Mouse (Mus musculus) thymus, adult 2 months (tissue): ENCODE results near the gene Hck. TPM values are rescaled to one million over a fixed set of nuclear protein-coding genes. Genes with fewer than 3 reads are reported as not detected.

Experiments used
- DNase-seq: peaks from one replicate; pipeline ENCODE4 v3.0.0; 2021
- H3K27ac ChIP-seq: fragments of 200-500 bp; 2 replicates; pipeline ENCODE4 v1.5.1; 2012; ENCODE audit warnings: low read length, control low read depth; ENCODE audit not compliant: control insufficient read depth, insufficient read depth
- H3K27me3 ChIP-seq: fragments of 200-500 bp; 2 replicates; pipeline ENCODE4 v1.6.1; 2012; ENCODE audit warnings: mild to moderate bottlenecking, low read length, moderate library complexity, mixed read lengths; ENCODE audit not compliant: control insufficient read depth, insufficient read depth
- H3K36me3 ChIP-seq: fragments of 200-500 bp; 2 replicates; pipeline ENCODE4 v1.6.1; 2012; ENCODE audit warnings: mild to moderate bottlenecking, low read length, moderate library complexity; ENCODE audit not compliant: control insufficient read depth, insufficient read depth
- H3K4me1 ChIP-seq: fragments of 200-500 bp; replicated peaks from 2 replicates; pipeline ENCODE4 v1.6.1; 2012; ENCODE audit warnings: low read length; ENCODE audit not compliant: control insufficient read depth, insufficient read depth
- H3K4me3 ChIP-seq: fragments of 200-500 bp; 2 replicates; pipeline ENCODE4 v1.5.1; 2012; ENCODE audit warnings: mild to moderate bottlenecking, low read length, control low read depth, moderate library complexity; ENCODE audit not compliant: control insufficient read depth, insufficient read depth
- CTCF ChIP-seq: fragments of 200-500 bp; IDR thresholded peaks from 2 replicates; pipeline ENCODE4 v1.5.1; 2012; ENCODE audit warnings: mild to moderate bottlenecking, control low read depth, low read length, moderate library complexity, borderline replicate concordance; ENCODE audit not compliant: control insufficient read depth, poor library complexity, insufficient read depth; ENCODE audit errors: extremely low read depth
- POLR2A ChIP-seq: fragments of 200-500 bp; IDR thresholded peaks from 2 replicates; pipeline ENCODE4 v1.6.1; 2012; ENCODE audit warnings: mild to moderate bottlenecking, low read length, control low read depth, moderate library complexity; ENCODE audit not compliant: control insufficient read depth, poor library complexity, insufficient read depth; ENCODE audit errors: extremely low read depth
- WGBS: fragments of 180-500 bp; shearing (Covaris S2); methylation state at CpG from one replicate; pipeline ENCODE4 v1.1.7; 2018; 5-methylcytosine and 5-hydroxymethylcytosine counted together
- polyA plus RNA-seq: library from polyadenylated mRNA; depleted of rRNA; stranded (reverse); fragments of >200 nt; gene quantifications from 2 replicates; pipeline ENCODE4 v1.2.3, GENCODE M21; 2012

The Hck gene
- polyA plus RNA-seq, 1 experiment: 22.1 TPM

DNA sequence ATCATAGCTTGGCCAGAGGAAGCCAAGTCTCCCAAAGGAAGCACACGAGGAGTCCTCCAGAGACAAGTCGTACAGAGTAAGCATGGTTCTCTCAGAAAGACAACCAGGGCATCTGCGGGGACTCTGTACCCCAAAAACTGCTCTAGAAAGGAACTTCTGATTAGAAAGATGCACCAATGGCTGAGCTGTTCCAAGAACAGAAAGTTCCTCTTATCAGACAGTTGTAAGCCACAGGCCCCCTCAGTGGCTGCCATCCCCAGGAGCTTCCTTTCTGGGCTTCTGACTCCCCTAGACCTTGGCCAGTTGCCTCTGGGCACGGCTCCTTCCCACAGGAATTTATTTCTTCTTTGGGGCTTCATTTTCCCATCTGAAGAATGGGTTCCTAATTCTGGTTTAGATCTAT lies 7.4 kb downstream of the Hck start:
- Histone ChIP-seq H3K27me3 (no peaks in the 10 kb centered on the region), H3K4me3 (no peak overlapping the region), H3K36me3 (no peaks in the 10 kb centered on the region), H3K4me1 (peaks cover 11% of the 10 kb centered on the region), H3K27ac (no peak overlapping the region; the same call in 1 of the 2 replicates)
- no peak for DNase-seq
- WGBS: 17% methylated on average over 4 of the region's 4 CpGs
- TF ChIP-seq POLR2A (no peak), CTCF (no peak)

DNA sequence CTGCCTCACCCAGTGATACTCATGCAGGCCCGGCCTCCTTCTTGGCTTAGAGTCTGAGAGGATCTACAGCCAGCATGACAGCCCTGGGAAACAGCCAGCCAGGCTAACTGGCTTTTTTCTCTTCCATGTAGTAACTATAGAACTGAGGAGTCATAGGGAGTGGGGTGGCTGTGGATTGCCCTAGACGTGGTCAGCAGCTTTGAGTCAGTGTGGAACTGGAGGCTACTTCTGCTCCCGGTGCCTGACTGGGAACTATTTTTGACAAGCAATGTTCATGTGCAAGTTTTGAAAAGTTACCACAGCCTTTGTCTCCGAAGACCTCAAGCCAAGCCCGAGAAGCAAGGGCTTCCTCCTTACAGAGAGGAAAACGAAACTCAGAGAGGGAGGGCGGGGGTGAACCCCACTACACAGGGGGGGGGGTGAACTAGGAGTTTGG lies 8.8 kb downstream of the Hck start:
- Histone ChIP-seq H3K4me1 (peaks cover 11% of the 10 kb centered on the region), H3K4me3 (no peak overlapping the region), H3K36me3 (no peaks in the 10 kb centered on the region), H3K27me3 (no peaks in the 10 kb centered on the region), H3K27ac (peak overlapping the region; percentile 79)
- WGBS: 5% methylated on average over 7 of the region's 7 CpGs
- DNase-seq: peak; percentile 30
- TF ChIP-seq CTCF (no peak), POLR2A (no peak)

DNA sequence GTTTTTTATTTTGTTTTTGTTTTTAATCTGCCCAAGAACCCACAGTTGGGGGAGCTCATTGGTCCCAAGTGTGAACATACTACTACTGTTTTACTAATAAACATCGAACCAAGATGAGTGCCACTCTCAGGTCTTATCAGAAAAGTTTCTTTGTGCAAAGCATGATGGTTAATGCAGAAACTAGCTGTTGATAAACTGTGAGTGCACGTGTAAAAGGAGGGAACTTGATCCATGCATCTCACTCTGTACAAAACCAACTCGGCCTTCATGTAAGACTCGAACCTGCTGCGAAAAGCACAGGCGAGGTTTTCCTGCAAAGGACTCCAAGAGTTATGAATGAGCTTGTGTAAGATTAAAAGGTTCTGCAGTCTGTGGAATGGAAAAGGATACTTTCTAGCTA lies 11.2 kb downstream of the Hck start:
- H3K27me3 ChIP-seq: no peaks in the 10 kb centered on the region
- TF ChIP-seq CTCF (no peak), POLR2A (no peak)
- WGBS: 95% methylated on average over 6 of the region's 6 CpGs
- H3K36me3 ChIP-seq: no peaks in the 10 kb centered on the region
- no peak overlapping the region for H3K27ac ChIP-seq
- no peak for DNase-seq
- no peak overlapping the region for H3K4me3 ChIP-seq
- peaks cover 11% of the 10 kb centered on the region for H3K4me1 ChIP-seq

DNA sequence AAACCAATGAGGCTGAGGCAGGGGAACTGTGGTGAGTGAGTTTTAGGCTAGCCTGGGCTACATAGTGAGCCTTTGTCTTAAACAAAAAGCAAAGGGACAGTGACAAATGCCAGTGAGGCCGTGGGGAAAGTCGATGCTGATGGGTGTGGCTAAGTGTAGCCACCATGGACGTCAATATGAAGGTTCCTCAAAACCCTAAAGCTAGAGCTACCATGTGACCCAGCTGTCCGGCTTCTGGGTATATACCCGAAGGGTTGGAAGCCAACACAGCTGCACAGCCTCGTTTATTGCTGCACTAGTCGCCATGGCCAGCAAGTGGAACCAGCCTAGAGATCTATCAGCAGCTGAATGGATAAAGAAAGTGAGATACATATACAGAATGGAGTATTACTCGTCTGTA lies 11.9 kb downstream of the Hck start:
- no peaks in the 10 kb centered on the region for H3K36me3 ChIP-seq
- no peak overlapping the region for H3K4me3 ChIP-seq
- no peak overlapping the region for H3K27ac ChIP-seq
- no peak for DNase-seq
- TF ChIP-seq CTCF: no peak
- no peak for TF ChIP-seq POLR2A
- WGBS: 60% methylated on average over 8 of the region's 8 CpGs
- H3K27me3 ChIP-seq: no peaks in the 10 kb centered on the region
- H3K4me1 ChIP-seq: peaks cover 11% of the 10 kb centered on the region

DNA sequence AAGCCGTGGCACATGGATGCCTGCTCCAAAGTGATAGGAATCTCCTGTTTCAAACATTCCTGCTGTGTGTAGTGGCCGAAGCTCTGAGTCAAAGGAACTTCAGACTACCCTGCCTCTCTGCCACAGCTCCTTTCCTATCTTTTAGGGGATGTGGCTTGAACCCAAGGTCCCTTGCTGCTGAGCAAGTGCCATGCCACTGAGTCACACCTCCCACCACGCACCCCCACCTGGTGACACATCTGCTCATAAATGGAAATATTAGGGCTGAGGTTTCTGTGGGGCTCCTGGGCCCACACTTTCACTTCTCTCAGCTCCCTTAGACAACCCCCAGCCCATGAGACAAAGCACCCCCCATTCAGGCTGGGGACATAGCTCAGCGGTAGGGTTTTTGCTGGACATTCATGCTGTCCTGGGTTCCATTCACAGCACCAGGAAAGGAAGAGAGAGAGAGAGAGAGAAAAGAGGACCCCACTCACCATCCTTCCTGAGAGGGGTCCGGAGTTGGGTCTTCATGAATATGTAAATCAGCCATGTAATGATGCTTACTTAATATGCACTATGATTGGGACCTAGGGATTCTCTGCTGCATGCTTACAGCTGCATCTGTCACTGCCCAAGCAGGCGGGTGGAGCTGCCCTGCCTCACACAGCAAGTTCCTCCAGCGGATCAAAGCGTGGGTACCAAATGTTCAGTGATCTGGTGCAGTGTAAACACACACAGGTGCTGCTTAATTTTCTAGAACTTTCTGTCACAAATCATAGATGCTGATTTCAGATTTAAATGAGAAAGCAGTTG lies 13.8 kb downstream of the Hck start:
- H3K4me3 ChIP-seq: no peak overlapping the region
- H3K4me1 ChIP-seq: peaks cover 8% of the 10 kb centered on the region
- no peak for TF ChIP-seq POLR2A
- TF ChIP-seq CTCF: no peak
- 59% methylated on average over 8 of the region's 8 CpGs for WGBS
- no peaks in the 10 kb centered on the region for H3K36me3 ChIP-seq
- H3K27ac ChIP-seq: no peak overlapping the region
- DNase-seq: no peak
- H3K27me3 ChIP-seq: no peaks in the 10 kb centered on the region

DNA sequence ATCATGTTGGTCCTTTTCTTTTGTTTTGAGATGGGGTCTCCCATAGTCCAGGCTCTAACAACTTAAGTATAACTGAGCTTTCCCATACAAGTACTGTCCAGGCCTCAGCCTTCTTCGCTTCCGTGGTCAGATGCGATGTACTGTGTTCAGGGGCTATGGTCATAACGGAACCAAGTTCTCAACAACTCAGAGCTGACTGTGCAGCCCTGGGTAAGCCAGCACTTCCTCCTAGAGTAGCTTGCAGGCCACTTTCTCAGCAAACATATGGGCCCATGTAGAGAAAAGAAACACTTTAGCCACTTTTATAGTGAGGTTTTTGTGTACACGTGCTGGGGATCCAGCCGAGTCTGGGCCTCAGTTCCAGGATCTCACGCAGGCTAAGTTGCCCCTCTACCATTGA lies 14.4 kb downstream of the Hck start:
- Histone ChIP-seq H3K36me3 (no peaks in the 10 kb centered on the region), H3K27ac (no peak overlapping the region), H3K4me3 (no peak overlapping the region), H3K4me1 (peaks cover 6% of the 10 kb centered on the region), H3K27me3 (no peaks in the 10 kb centered on the region)
- DNase-seq: no peak
- 69% methylated on average over 7 of the region's 7 CpGs for WGBS
- TF ChIP-seq POLR2A (no peak), CTCF (no peak)
